Mouse (Mus musculus) lung, postnatal 25 days (tissue): ENCODE measurements around the gene Ccdc30.
"Not testable (repeated sequence)": the region's sequence is repeated elsewhere in the genome, so short reads cannot be mapped to it uniquely, and the experiment has no call there.

ENCODE experiments used
- DNase-seq: peaks from one replicate; pipeline ENCODE4 v3.0.0; 2022; ENCODE audit warnings: low spot score

Gene Ccdc30

DNA sequence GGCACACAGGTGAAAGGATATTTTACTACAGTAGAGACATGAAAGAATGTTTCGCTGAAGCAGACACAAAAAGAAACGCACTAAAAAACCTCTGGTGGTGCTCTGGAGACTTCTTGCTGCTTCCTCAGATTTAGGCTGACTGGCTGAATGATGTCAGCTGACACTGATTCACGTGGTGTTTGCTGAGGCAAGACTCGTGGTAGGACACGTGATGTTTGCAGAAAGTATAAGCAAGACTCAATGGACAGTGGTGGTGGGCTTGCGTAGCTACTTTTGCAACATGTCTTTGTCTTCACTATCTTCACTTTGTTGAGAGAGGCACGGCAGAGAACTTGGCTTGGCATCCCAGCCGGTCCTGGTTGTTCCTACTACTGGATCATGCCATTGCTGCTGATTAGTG, 112.0 kb downstream of the Ccdc30 start:
- DNase-seq, result no peak

DNA sequence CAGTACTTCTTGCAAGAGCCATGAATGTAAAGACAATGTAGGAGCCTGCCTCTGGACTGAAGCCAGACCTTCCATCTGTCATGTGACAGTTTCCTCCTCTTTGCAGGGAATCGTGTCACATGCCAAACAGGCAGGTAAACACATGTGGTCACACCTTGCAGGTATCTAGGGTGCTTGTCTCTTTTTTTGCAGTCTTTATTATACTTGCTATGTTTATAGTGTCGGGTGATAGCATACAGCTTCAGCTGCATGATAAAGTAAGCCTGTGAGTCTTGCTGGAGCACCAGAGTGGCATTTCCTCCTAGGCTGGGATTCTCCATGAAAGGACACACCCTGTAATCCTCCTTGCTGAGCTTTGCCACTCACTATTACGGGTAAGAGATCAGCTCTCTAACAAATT, 113.5 kb downstream of the Ccdc30 start:
- DNase-seq, result no peak

DNA sequence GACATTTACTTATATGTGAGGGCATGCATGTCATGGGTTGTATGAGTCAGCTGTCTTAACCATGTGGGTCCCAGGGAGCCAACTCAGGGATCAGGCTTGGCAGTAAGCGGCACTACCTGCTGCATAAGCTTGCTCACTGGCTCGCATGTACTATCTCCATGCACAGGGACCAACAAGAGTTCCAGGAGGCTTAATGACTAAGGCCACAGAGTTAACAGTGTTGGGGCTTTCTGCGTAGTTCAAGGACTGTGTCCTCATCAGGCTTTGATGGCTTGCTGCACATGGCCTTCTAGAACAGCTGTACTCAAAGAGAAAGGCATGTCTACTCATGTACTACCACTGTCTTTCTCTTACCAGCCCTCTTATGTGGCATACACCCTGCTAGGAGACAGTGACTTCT, 114.6 kb downstream of the Ccdc30 start:
- no peak for DNase-seq

DNA sequence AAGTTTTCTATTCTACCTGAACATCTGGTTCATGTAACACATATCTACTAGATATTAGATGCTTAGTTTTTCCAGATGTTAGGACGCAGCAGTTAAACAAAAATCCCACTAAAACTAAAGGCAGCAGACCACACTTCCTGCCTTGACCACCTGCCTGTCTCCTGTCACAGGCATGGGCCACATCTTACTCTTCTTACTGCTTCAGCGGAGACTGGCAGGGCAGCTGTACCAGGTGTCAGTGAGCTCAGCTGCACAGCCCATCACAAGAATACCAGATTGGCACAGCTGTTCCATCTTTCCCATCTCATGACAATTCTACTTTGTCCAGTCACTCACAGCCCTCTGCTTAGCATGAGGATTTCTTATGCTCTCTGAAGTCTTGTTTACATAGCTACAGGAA, 118.0 kb downstream of the Ccdc30 start:
- DNase-seq, result no peak

DNA sequence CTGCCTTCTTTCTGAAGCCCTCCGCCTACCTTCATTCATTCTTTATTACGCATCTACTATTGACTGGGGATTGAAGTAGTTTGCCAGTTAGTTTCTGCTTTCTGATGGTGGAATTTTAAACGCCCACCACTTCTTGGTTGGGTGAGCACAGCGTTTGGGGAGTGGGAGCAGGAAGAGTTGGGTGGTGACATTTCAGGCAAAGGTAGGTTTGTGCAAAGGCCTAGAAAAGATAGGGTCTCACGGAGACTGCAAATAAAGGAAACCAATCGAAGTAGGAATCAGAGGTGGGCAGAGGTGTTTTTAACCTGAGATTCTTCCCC, 120.2 kb downstream of the Ccdc30 start:
- no peak for DNase-seq

DNA sequence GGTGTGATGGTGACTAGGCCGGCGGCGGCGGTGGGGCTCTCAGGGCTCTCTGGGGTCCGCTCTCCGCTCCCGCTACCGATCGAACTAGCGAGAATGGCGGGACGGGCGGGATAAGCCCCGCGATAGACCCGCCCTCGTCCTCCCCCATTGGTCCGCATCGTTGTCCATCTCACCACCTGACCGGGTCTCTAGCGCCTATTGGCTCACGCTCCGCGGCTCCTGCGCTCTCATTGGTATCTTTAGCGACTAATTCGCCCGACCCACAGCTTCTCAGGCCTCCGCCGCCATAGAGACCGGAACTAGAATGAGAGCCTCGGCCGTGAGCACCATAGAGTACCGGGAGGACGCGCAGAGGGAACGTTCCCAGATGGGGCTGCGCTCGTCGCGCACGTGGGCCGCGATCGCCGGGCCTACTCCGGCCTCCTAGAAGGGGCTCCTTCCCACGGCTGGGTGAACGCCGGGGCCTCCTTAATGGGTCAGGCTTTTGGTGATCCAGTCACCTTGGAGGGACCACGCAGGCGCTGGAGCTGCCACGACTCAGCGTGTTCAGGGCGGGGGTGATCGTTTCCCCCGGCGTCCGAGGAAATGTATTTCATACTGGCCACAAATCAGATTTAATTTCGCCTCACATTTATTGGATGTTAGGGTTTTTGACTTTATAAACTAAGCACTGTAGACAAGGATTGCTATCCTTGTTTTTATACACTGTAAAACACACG, 120.7 kb downstream of the Ccdc30 start, which contains the start of gene Ybx1:
TSS of gene Ybx1 (minus strand) at position 190 of the 719 bp plus-strand sequence.
- peak; percentile 99 for DNase-seq

DNA sequence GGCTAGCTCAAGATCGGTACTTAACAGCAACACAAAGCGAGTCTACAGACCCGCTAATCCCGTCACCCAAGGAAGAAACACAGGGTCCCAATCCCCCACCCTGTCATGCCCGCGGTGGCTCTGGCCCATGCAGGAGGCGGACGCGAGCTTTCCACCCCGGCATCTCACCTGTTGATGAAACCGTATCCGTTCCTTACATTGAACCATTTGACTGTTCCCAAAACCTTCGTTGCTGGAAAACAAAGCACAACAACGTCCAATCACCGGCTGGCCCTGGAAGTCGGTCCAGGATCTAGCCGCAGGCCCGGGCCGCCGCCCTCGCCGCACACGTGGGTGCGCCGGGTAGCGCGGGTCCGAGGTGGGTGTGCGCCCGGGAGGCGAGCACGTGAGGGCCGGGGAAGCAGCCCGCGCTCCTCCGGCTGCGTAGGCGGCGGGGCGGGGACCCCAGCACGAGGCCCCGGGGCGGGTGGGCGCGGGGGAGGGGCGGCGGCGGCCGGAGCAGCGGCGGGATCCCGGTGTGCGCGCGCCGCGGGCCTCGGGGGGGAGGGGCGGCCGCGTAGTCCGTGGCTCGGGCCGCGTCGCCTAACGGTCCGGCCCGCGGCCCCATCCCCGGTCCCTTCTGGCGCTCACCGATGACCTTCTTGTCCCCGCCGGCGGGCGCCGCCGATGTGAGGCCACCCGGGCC, 121.6 kb downstream of the Ccdc30 start:
- no peak for DNase-seq

DNA sequence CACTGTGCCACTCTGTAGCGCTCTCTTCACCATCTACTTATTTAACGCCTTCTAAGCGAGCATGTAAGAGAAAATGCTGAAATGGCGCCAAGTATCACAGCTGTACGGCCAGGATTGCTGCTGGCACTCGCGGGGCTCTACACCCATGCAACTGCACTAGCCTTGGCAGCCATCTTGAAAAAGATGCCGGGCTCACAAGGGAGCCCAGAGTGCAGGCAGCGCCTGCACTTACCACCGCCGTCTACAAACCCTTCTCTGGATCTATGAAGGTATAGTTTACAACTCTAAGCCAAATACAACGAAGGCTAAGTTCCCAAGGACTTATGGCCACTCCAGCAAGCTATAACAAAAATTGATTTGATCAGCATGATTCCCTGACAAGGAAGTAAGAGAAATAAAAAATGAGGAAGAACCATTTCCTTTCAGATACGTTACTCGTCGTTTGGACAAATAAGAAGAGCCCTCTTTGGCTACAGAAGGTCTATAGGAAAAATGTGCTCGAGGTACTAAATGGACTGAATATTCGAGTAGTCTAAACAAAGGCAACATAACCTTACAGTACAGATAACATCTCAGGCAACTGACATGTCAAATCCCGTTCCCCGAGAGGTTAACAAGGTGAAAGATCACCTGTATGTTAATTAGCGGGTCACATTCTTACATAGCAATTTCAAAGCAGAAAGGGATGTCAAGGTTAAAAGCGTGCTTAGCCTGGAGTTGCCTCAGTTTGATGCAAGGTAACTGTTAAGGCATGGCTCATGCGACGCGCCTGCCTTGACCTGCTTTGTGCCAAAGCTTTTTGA, 122.3 kb downstream of the Ccdc30 start:
- DNase-seq, result peak; percentile 28

DNA sequence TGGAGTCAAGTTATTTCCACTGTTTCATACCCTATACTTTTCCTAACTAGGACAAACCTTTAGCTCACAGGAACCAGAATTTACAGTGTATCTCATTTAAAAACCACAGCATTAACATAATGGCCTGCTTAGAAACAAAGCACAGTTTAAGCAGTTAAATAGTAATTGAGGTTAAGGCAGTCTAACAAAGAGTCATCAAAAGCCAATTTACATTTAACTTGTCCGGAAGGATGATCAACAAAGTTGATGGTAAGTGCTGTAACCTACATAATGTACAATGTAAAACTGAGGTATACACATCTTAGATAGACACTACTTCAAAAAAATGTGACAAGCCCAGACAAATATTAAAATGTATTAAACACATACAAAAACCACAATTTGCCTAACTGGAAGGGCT, 123.4 kb downstream of the Ccdc30 start:
- DNase-seq, result no peak

DNA sequence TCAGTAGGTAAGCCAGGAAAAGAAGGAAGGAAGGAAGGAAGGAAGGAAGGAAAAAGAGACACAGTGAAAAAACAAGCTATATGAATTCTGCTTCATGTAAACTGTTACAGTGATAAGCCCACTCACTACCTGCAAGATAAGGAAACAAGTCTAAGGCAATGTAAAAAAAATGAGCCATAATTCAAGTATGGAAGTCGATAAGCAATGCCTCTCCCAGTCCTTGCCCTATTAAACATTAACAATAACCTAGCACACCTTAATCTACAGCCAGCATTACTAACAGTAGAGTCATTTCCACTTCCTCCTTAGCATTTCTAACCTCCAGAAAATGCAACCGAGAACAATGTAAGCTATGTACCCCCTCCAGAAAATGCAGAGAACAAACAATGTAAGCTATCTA, 130.0 kb downstream of the Ccdc30 start:
- DNase-seq, result no peak

DNA sequence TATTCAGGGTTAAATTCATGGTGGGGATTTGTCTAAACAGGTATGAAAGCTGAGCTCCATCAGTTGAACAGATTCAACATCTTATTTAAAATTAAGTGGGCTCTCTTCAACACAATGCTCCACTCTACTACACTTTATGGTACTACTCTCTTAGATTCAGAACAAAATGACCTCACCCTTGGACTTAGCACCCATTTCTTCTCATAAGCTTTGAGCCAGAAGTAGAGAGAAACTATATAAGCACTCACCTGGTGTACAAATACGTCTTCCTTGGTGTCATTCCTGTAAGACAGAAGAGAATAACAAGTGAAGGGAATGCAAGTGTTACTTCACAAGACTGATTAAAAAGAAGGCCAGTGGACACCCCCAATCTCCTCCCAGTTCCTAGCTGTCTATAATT, 130.5 kb downstream of the Ccdc30 start:
- no peak for DNase-seq

DNA sequence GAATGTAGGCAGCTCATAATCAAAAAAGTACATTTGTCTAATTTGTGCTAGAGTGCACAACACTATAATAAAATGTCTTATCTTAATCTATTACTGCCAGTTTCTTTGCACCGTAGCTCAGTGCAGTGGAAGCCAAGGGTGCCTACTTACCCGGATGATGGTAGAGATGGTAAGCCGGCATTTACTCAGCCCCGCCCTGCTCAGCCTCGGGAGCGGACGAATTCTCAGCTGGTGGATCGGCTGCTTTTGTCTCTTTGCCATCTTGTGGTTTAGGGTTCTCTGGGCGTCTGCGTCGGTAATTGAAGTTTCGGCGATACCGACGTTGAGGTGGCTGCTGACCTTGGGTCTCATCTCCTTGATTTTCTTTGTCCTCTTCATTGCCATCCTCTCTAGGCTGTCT, 136.5 kb downstream of the Ccdc30 start:
- DNase-seq, result not testable (repeated sequence)

DNA sequence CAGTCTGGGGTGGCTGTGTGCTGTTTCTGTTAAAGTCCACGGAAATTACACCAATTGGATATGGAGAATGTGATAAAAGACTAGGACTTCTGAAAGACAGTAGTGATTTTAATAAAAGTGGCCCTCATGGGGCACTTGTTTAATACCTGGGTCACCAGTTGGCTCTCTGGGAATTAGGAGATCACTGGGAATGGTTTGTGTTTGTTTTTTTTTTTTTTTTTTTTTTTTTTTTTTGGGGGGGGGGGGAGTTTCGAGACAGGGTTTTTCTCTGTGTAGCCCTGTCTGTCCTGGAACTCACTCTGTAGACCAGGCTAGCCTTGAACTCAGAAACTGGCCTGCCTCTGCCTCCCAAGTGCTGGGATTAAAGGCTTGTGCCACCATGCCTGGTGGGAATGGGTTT, 139.6 kb downstream of the Ccdc30 start:
- no peak for DNase-seq

DNA sequence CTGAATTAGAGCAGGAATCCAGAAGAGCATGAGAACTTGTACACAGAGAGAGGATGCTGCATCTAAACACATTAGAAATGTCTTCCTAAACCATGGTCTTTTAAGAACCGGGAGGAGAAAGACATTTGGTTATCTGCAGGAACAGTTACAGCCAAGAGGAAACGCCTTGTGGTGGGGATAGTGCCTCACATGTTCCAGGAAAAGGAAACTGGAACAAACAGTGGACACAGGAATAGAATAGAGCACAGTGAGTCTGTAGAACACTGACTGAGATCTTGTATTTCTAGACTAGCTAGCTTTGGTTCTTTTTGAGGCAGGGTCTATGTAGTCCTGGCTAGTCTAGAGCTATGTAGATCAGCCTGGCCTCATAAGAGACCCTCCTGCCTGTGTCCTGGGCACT, 140.1 kb downstream of the Ccdc30 start:
- peak; percentile 79 for DNase-seq

DNA sequence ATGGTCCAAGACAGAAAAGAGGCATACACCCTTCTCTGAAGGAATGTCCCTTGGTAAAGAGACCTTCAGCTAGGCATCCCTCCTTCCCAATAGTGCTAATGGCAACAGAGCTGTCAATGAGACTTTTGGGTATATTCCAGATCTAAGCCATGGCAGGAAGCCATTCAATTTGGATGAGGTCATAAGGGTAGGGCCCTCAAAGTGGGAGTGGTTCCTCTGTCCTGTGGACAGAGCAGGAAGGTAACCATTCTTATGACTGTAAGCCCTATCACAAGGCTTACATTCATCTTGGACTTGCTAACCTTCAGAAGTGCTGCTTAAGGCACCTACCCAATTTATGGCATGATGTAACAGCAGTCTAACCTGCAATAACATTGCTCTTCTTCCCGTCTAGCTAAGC, 140.7 kb downstream of the Ccdc30 start:
- peak; percentile 88 for DNase-seq
